Mouse (Mus musculus) heart, adult 2 months (tissue): ENCODE measurements around the gene Dhx40. TPM values are rescaled to one million over a fixed set of nuclear protein-coding genes. Genes with fewer than 3 reads are reported as not detected.
"Not testable (repeated sequence)": the region's sequence is repeated elsewhere in the genome, so short reads cannot be mapped to it uniquely, and the experiment has no call there.

Experiments used
- DNase-seq, 2 experiments: peaks; one replicate each; pipeline ENCODE4 v3.0.0; 2021
- H3K27ac ChIP-seq: fragments of 200-600 bp; 2 replicates; pipeline ENCODE4 v1.8.1; 2022
- H3K27me3 ChIP-seq: fragments of 200-500 bp; 2 replicates; pipeline ENCODE4 v1.6.1; 2012; ENCODE audit warnings: mild to moderate bottlenecking, low read length, inconsistent platforms, mixed read lengths; ENCODE audit not compliant: control insufficient read depth, insufficient read depth
- H3K36me3 ChIP-seq: fragments of 200-500 bp; 2 replicates; pipeline ENCODE4 v1.6.1; 2012; ENCODE audit warnings: low read length, inconsistent platforms; ENCODE audit not compliant: control insufficient read depth, insufficient read depth
- H3K4me1 ChIP-seq: fragments of 200-500 bp; 2 replicates; pipeline ENCODE4 v1.6.1; 2011; ENCODE audit warnings: low read length; ENCODE audit not compliant: control insufficient read depth, insufficient read depth
- H3K4me3 ChIP-seq: fragments of 200-600 bp; 2 replicates; pipeline ENCODE4 v1.8.1; 2022
- H3K79me2 ChIP-seq: fragments of 200-500 bp; replicated peaks from 2 replicates; pipeline ENCODE4 v1.6.1; 2012; ENCODE audit warnings: mild to moderate bottlenecking, inconsistent platforms, low read length, moderate library complexity, mixed read lengths; ENCODE audit not compliant: control insufficient read depth, insufficient read depth
- H3K9ac ChIP-seq: fragments of 200-500 bp; 2 replicates; pipeline ENCODE4 v1.6.1; 2012; ENCODE audit warnings: low read depth, mild to moderate bottlenecking, control low read depth, inconsistent platforms, low read length, mixed read lengths
- CTCF ChIP-seq: fragments of 200-600 bp; IDR thresholded peaks from 2 replicates; pipeline ENCODE4 v1.8.1; 2022; ENCODE audit warnings: antibody characterized with exemption, mild to moderate bottlenecking, moderate library complexity
- EP300 ChIP-seq: fragments of 200-500 bp; IDR thresholded peaks from 2 replicates; pipeline ENCODE4 v1.6.1; 2011; ENCODE audit warnings: low read depth, low read length, control low read depth; ENCODE audit not compliant: insufficient read depth
- POLR2A ChIP-seq: fragments of 200-500 bp; IDR thresholded peaks from 2 replicates; pipeline ENCODE4 v1.6.1; 2011; ENCODE audit warnings: mild to moderate bottlenecking, low read depth, low read length, control low read depth; ENCODE audit not compliant: insufficient read depth
- WGBS: fragments of 180-500 bp; shearing (Covaris S2); methylation state at CpG from one replicate; pipeline ENCODE4 v1.1.7; 2018; 5-methylcytosine and 5-hydroxymethylcytosine counted together
- intact Hi-C: fragments of 180-260 bp; cut with DNase I; formaldehyde crosslinking; loops from one replicate; pipeline ENCODE4 v1.15.1; 2025
- polyA plus RNA-seq: library from polyadenylated mRNA; depleted of rRNA; stranded (reverse); fragments of >200 nt; gene quantifications from 2 replicates; pipeline ENCODE4 v1.2.3, GENCODE M21; 2012
- total RNA-seq, 2 experiments: library from RNA; stranded (reverse); gene quantifications; 2 replicates each; pipeline ENCODE4 v1.2.3; 2021

Gene Dhx40
- total and polyA plus RNA-seq, 3 experiments: 3.6 to 18.1 (median 13.8) TPM

DNA sequence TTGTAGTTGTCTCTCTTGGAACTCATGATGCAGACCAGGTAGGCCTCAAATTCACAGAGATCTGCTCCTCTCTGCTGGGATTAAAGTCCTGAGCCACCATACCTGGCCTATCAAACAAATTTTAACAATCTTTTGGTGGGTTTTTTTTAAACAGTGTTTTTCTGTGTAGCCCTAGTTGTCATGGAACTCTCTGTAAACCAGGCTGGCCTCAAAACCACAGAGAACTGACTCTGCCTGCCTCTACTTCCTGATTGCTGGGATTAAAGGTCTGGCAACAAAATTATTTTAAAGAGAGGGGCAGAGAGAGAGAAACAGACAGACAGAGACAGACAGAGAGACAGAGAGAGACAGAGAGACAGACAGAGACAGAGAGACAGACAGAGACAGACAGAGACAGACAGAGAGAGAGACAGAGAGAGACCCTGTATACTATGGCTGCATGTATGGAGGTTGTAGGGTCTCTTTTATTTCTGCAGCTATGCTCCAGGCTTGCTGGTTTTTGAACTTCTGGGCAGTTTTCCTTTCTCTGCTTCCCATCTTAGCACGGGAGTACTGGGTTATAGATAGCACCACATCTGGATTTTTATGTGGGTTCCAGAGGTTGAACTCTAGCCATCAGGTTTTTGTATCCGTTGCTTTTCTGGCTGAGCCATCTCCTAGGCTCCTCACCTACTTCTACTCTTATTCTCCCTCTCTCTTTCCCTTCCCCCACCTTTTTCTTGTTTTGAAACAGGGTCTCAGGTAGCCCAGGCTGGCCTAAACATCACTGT, 20.1 kb upstream of the Dhx40 start:
- Histone ChIP-seq H3K4me1 (peaks cover 1% of the 10 kb centered on the region; the same call in 1 of the 2 replicates), H3K27ac (no peak overlapping the region; the same call in 1 of the 2 replicates), H3K4me3 (no peak overlapping the region), H3K79me2 (no peaks in the 10 kb centered on the region), H3K27me3 (no peaks in the 10 kb centered on the region), H3K9ac (no peak overlapping the region), H3K36me3 (no peaks in the 10 kb centered on the region)
- 20% methylated on average over 2 of the region's 2 CpGs for WGBS
- TF ChIP-seq POLR2A: no peak
- no peak for TF ChIP-seq CTCF
- no peak for TF ChIP-seq EP300
- intact Hi-C loops: no loop called here
- no peak for DNase-seq

DNA sequence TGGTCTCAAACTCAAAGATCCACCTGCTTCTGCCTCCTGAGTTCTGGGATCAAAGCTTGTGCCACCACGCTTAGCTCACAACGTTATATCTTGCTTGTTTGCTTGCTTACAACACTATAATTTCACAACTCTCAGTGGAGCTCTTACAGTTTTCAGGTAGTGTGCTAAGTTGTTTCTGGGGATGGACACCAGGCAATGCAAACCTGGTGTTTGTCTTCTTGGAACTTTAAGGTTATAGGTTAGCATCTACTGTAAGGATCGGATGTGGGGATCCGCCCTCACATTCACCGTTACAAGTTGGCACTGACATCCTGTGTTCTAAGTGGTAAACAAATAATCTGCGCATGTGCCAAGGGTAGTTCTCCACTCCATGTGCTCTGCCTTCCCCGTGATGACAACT, 16.9 kb upstream of the Dhx40 start:
- Histone ChIP-seq H3K9ac (no peak overlapping the region), H3K27ac (no peak overlapping the region), H3K27me3 (no peaks in the 10 kb centered on the region), H3K36me3 (no peaks in the 10 kb centered on the region), H3K4me3 (no peak overlapping the region), H3K79me2 (no peaks in the 10 kb centered on the region), H3K4me1 (peaks cover 1% of the 10 kb centered on the region; the same call in 1 of the 2 replicates)
- 85% methylated on average over 7 of the region's 7 CpGs for WGBS
- no peak for TF ChIP-seq EP300
- TF ChIP-seq POLR2A: no peak
- TF ChIP-seq CTCF: no peak
- no peak for DNase-seq
- intact Hi-C loops: no loop called here

DNA sequence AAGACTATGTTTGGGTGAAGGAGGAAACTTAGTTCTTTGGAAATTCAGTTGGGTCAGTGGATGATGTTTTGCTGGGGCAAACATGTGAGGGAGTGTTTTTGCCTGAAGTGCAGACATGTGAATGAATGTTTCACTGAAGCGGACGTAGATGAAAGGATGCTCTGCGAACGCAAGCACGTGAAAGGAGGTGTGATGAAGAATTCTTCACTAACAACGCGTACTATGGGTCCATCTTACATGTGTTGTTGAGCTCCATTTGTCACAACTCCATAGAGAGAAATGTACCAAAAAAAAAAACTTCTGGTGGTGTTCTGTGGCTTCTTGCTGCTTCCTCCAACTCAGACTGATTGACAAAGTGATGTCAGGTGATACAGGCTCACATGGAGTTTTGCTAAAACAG, 15.0 kb upstream of the Dhx40 start:
- 79% methylated on average over 7 of the region's 7 CpGs for WGBS

DNA sequence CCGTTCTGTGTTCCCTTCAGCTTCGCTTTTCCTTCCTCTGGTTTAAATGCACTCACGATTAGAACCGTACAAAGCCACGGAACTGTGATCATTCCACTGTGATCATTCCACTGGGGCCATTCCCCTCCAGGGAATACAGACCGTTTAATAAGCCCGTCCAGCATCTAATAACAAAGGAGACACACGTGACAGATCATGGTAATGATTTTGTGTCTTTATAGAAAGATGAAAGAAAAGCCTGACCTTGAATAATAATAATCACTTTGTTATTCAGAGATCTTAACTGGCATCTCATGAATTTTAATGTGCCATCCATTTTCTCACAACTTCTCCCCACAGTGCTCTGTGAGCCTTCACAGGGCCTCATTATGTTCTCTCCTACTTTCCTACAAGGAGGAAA, 12.0 kb upstream of the Dhx40 start:
- H3K36me3 ChIP-seq: no peaks in the 10 kb centered on the region
- no peak overlapping the region for H3K27ac ChIP-seq
- H3K79me2 ChIP-seq: no peaks in the 10 kb centered on the region
- no peak for DNase-seq
- no peak overlapping the region for H3K9ac ChIP-seq
- H3K27me3 ChIP-seq: no peaks in the 10 kb centered on the region
- WGBS: 70% methylated on average over 8 of the region's 8 CpGs
- H3K4me3 ChIP-seq: no peak overlapping the region
- intact Hi-C loops: no loop called here
- H3K4me1 ChIP-seq: peaks cover 4% of the 10 kb centered on the region; the same call in 1 of the 2 replicates
- TF ChIP-seq CTCF (no peak), EP300 (no peak), POLR2A (no peak)

More for the DNA sequence above, 15.0 kb upstream of the Dhx40 start:
- peaks cover 4% of the 10 kb centered on the region; the same call in 1 of the 2 replicates for H3K4me1 ChIP-seq
- DNase-seq: no peak
- H3K9ac ChIP-seq: no peak overlapping the region
- H3K79me2 ChIP-seq: no peaks in the 10 kb centered on the region
- H3K27me3 ChIP-seq: no peaks in the 10 kb centered on the region
- no peak overlapping the region for H3K4me3 ChIP-seq
- no peak overlapping the region for H3K27ac ChIP-seq
- intact Hi-C loops: no loop called here
- no peaks in the 10 kb centered on the region for H3K36me3 ChIP-seq
- no peak for TF ChIP-seq CTCF
- TF ChIP-seq POLR2A: no peak
- TF ChIP-seq EP300: no peak

DNA sequence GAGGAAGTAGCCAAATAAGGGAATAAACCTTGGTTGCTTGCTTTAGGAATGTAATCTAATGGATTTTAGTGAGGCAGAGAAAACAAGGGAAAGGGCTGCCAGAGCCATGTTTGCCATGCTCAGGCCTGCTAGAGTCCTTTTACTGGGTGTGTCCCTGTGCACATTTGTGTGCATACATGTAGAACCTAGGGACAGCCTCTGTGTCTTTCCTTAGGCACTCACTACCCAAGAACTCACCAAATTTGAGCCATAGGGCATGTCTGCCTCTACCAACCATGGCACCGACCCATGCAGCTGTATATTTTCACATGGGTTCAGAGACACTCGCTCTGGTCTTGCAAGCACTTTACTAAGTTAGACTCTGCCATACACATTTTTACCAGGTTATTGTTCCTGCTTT, 11.4 kb upstream of the Dhx40 start:
- Histone ChIP-seq H3K9ac (no peak overlapping the region), H3K27ac (no peak overlapping the region), H3K4me3 (no peak overlapping the region), H3K27me3 (no peaks in the 10 kb centered on the region), H3K79me2 (no peaks in the 10 kb centered on the region), H3K36me3 (no peaks in the 10 kb centered on the region), H3K4me1 (peaks cover 4% of the 10 kb centered on the region; the same call in 1 of the 2 replicates)
- TF ChIP-seq EP300: no peak
- no peak for TF ChIP-seq POLR2A
- no peak for TF ChIP-seq CTCF
- intact Hi-C loops: no loop called here
- 89% methylated on average over 2 of the region's 2 CpGs for WGBS
- no peak for DNase-seq

DNA sequence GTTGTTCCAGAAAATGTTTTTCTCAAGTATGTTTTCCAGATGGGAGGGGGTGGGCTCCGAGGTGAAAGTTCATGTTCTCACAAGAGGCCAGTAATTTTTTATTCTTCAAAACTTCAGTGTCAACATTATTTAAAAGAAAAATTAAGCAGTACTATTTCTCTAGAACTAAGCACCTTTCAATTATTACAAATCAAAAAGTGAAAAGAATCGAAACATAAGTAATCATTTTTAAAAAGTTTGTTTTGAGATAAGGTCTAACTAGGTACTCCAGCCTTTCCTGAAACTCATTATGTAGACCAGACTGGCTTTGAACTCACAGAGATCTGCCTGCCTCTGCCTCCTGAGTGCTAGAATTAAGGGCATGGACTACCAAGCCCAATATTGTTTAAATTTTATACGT, 8.7 kb upstream of the Dhx40 start:
- H3K4me3 ChIP-seq, H3K27ac ChIP-seq, H3K36me3 ChIP-seq, H3K79me2 ChIP-seq, intact Hi-C loops, H3K4me1 ChIP-seq, DNase-seq, H3K27me3 ChIP-seq, H3K9ac ChIP-seq: not testable (repeated sequence)
- WGBS: 70% methylated on average over 3 of the region's 3 CpGs

DNA sequence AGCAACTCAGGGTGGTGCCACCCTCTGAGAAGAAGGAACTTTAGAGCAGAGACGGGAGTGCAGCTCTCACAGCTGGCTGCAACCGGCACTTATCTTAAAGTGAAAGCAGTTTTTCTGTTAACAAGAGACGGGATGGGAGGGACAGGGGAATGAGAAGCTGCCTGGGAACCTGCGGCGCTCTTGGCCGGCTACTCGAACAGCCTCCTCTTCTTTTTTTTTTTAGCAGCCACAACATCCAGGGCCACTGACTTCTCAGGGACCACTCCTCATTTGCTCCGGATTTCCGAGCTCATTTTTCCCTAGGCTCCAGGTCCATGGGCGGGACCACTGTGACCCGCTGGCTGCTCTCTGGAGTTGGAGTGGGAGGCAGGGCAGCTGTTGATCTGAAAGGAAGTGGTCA, 6.9 kb upstream of the Dhx40 start:
- H3K36me3 ChIP-seq, H3K27ac ChIP-seq, intact Hi-C loops, H3K4me1 ChIP-seq, H3K27me3 ChIP-seq, H3K4me3 ChIP-seq, H3K79me2 ChIP-seq, H3K9ac ChIP-seq: not testable (repeated sequence)
- DNase-seq: peak in 1 of 2 experiments; percentile 13
- WGBS: 0% methylated on average over 2 of the region's 11 CpGs

DNA sequence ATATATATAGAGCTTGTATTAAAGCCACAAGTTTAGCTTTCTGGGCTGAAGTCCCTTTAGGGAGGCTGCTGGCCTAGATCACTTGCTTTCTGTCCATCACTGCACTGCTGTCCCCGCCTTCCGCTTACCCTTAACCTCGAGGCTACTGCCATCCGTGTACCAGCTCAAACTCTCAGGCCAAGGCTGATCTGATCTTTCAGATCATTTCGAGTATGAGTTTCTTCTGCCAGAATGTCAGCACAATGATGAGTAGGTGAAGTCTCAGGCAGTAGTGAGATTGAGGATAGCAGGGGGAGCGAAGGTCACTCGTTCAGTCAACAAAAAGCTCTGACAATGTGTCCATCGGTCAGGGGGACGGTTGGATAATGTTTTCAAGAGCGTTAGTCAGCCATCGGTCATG, 5.7 kb upstream of the Dhx40 start:
- H3K36me3 ChIP-seq, H3K79me2 ChIP-seq, H3K9ac ChIP-seq, H3K27me3 ChIP-seq, intact Hi-C loops, DNase-seq, H3K4me1 ChIP-seq, H3K4me3 ChIP-seq, H3K27ac ChIP-seq: not testable (repeated sequence)
- WGBS: 32% methylated on average over 5 of the region's 11 CpGs
